Mouse (Mus musculus) urinary bladder, postnatal 36 days (tissue): ENCODE results near the gene Fam172a.

Experiments used
- DNase-seq, 2 experiments: peaks; one replicate each; pipeline ENCODE4 v3.0.0; 2022; ENCODE audit warnings: low spot score in 2 of 2, mixed read lengths in 1 of 2

The Fam172a gene

GRCm38 (mm10) chr13:77959493-77960272 is 257.9 kb downstream of the Fam172a start:
- no peak for DNase-seq

- no peak for DNase-seq
Observed at GRCm38 (mm10) chr13:77976248-77976647, 274.4 kb downstream of the Fam172a start.

- no peak for DNase-seq
Observed at GRCm38 (mm10) chr13:77977121-77977520, 275.3 kb downstream of the Fam172a start.

- peak in 1 of 2 experiments; percentile 3 for DNase-seq
Observed at GRCm38 (mm10) chr13:77982105-77982851, 280.4 kb downstream of the Fam172a start.

- DNase-seq, result no peak
Observed at GRCm38 (mm10) chr13:77982852-77983202, 281.0 kb downstream of the Fam172a start.

- no peak for DNase-seq
Observed at GRCm38 (mm10) chr13:77991189-77991886, 289.5 kb downstream of the Fam172a start.

GRCm38 (mm10) chr13:78004649-78005048 is 302.8 kb downstream of the Fam172a start:
- no peak for DNase-seq

- no peak for DNase-seq
Observed at GRCm38 (mm10) chr13:78005344-78005743, 303.5 kb downstream of the Fam172a start.

GRCm38 (mm10) chr13:78010176-78010575 is 308.3 kb downstream of the Fam172a start:
- DNase-seq, result no peak

- no peak for DNase-seq
Observed at GRCm38 (mm10) chr13:78024683-78025294, 323.0 kb downstream of the Fam172a start, which contains the start of gene Pou5f2. TSS of gene Pou5f2 (plus strand) at chr13:78024902.

GRCm38 (mm10) chr13:78032821-78033220 is 331.0 kb downstream of the Fam172a start:
- no peak for DNase-seq

- no peak for DNase-seq
Observed at GRCm38 (mm10) chr13:78037203-78037602, 335.4 kb downstream of the Fam172a start.

- DNase-seq, result no peak
Observed at GRCm38 (mm10) chr13:78043203-78043602, 341.4 kb downstream of the Fam172a start.

GRCm38 (mm10) chr13:78045116-78045515 is 343.3 kb downstream of the Fam172a start:
- no peak for DNase-seq

GRCm38 (mm10) chr13:78087751-78088150 is 385.9 kb downstream of the Fam172a start:
- DNase-seq, result no peak

GRCm38 (mm10) chr13:78090701-78091100 is 388.9 kb downstream of the Fam172a start:
- no peak for DNase-seq

- DNase-seq, result no peak
Observed at GRCm38 (mm10) chr13:78091949-78092348, 390.1 kb downstream of the Fam172a start.

- DNase-seq, result no peak
Observed at GRCm38 (mm10) chr13:78094352-78094751, 392.5 kb downstream of the Fam172a start.

- DNase-seq, result no peak
Observed at GRCm38 (mm10) chr13:78095071-78095973, 393.5 kb downstream of the Fam172a start.

GRCm38 (mm10) chr13:78098858-78099445 is 397.1 kb downstream of the Fam172a start:
- DNase-seq, result no peak
